Mouse (Mus musculus): ENCODE measurements around the gene Vil1. TPM values are rescaled to one million over a fixed set of nuclear protein-coding genes. Genes with fewer than 3 reads are reported as not detected.
A peak's percentile ranks its signal among the peaks of the same experiment; 100 is the strongest.

The Vil1 gene
- polyA plus RNA-seq, 1 experiment from 2014 or later = 0.88 TPM

GRCm38 (mm10) chr1:74384525-74384924, 24.7 kb upstream of the Vil1 start:
- 72% methylated on average over 8 of the region's 8 CpGs for WGBS
- H3K36me3 ChIP-seq (ENCODE audit: control insufficient read depth, insufficient read depth, low read length) = no peaks in the 10 kb centered on the region
- peaks cover 30% of the 10 kb centered on the region for H3K4me1 ChIP-seq (replicated peaks; ENCODE audit: control insufficient read depth, insufficient read depth, low read length)
- ATAC-seq (replicated peaks; ENCODE audit: low FRiP score) (no peak), DNase-seq (ENCODE audit: low spot score) (no peak)
- H3K4me3 ChIP-seq (ENCODE audit: low read depth, low read length) = no peak overlapping the region
- H3K27ac ChIP-seq (ENCODE audit: low read depth, low read length) = no peak overlapping the region
- no peaks in the 10 kb centered on the region for H3K9me3 ChIP-seq (ENCODE audit: control insufficient read depth, low read length)
- no peak overlapping the region for H3K9ac ChIP-seq (ENCODE audit: low read depth, low read length)
- no peak overlapping the region for H3K4me2 ChIP-seq
- H3K27me3 ChIP-seq (replicated peaks; ENCODE audit: control insufficient read depth, insufficient read depth, low read length) = no peaks in the 10 kb centered on the region

DNA sequence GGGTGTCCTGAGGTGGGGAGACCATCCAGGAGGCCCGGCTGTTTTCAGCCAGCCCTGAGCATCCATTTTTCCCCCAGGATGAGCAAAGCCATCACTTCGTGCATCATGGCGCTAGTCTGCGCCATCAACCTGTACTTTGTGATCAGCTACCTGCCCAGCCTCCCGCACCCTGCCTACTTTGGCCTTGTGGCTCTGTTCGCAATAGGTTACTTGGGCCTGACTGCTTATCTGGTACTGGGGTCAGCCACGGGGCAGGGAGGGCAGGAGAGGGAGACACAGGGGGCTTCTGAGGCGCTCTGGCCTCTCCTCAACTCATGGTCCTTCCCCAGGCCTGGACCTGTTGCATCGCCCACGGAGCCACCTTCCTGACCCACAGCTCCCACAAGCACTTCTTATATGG, 24.1 kb upstream of the Vil1 start:
- H3K9ac ChIP-seq (ENCODE audit: low read depth, low read length) = no peak overlapping the region
- 85% methylated on average over 10 of the region's 10 CpGs for WGBS
- H3K4me1 ChIP-seq (replicated peaks; ENCODE audit: control insufficient read depth, insufficient read depth, low read length) = peaks cover 30% of the 10 kb centered on the region
- no peak overlapping the region for H3K4me3 ChIP-seq (ENCODE audit: low read depth, low read length)
- H3K9me3 ChIP-seq (ENCODE audit: control insufficient read depth, low read length) = no peaks in the 10 kb centered on the region
- H3K4me2 ChIP-seq = no peak overlapping the region
- no peaks in the 10 kb centered on the region for H3K27me3 ChIP-seq (replicated peaks; ENCODE audit: control insufficient read depth, insufficient read depth, low read length)
- no peaks in the 10 kb centered on the region for H3K36me3 ChIP-seq (ENCODE audit: control insufficient read depth, insufficient read depth, low read length)
- no peak overlapping the region for H3K27ac ChIP-seq (ENCODE audit: low read depth, low read length)
- DNase-seq (ENCODE audit: low spot score) = no peak
- no peak for ATAC-seq (replicated peaks; ENCODE audit: low FRiP score)

GRCm38 (mm10) chr1:74385531-74385930, 23.6 kb upstream of the Vil1 start:
- ATAC-seq (replicated peaks; ENCODE audit: low FRiP score) = no peak
- 86% methylated on average over 8 of the region's 8 CpGs for whole genome bisulfite sequencing
- Histone ChIP-seq H3K27me3 (replicated peaks; ENCODE audit: control insufficient read depth, insufficient read depth, low read length) (no peaks in the 10 kb centered on the region), H3K4me3 (ENCODE audit: low read depth, low read length) (no peak overlapping the region), H3K27ac (ENCODE audit: low read depth, low read length) (no peak overlapping the region), H3K4me1 (replicated peaks; ENCODE audit: control insufficient read depth, insufficient read depth, low read length) (peaks cover 34% of the 10 kb centered on the region), H3K9me3 (ENCODE audit: control insufficient read depth, low read length) (no peaks in the 10 kb centered on the region), H3K36me3 (ENCODE audit: control insufficient read depth, insufficient read depth, low read length) (no peaks in the 10 kb centered on the region), H3K9ac (ENCODE audit: low read depth, low read length) (no peak overlapping the region), H3K4me2 (no peak overlapping the region)
- DNase-seq (ENCODE audit: low spot score) = no peak

GRCm38 (mm10) chr1:74386363-74386713, 22.8 kb upstream of the Vil1 start:
- H3K27ac ChIP-seq (ENCODE audit: low read depth, low read length) = peak overlapping the region; percentile 78
- peaks cover 39% of the 10 kb centered on the region for H3K4me1 ChIP-seq (replicated peaks; ENCODE audit: control insufficient read depth, insufficient read depth, low read length)
- no peaks in the 10 kb centered on the region for H3K9me3 ChIP-seq (ENCODE audit: control insufficient read depth, low read length)
- ATAC-seq (replicated peaks; ENCODE audit: low FRiP score) (no peak), DNase-seq (ENCODE audit: low spot score) (no peak)
- no peaks in the 10 kb centered on the region for H3K27me3 ChIP-seq (replicated peaks; ENCODE audit: control insufficient read depth, insufficient read depth, low read length)
- 57% methylated on average over 7 of the region's 10 CpGs for whole genome bisulfite sequencing
- peak overlapping the region; percentile 65 for H3K4me2 ChIP-seq
- H3K4me3 ChIP-seq (ENCODE audit: low read depth, low read length) = peak overlapping the region; percentile 59
- no peaks in the 10 kb centered on the region for H3K36me3 ChIP-seq (ENCODE audit: control insufficient read depth, insufficient read depth, low read length)
- H3K9ac ChIP-seq (ENCODE audit: low read depth, low read length) = peak overlapping the region; percentile 82

DNA sequence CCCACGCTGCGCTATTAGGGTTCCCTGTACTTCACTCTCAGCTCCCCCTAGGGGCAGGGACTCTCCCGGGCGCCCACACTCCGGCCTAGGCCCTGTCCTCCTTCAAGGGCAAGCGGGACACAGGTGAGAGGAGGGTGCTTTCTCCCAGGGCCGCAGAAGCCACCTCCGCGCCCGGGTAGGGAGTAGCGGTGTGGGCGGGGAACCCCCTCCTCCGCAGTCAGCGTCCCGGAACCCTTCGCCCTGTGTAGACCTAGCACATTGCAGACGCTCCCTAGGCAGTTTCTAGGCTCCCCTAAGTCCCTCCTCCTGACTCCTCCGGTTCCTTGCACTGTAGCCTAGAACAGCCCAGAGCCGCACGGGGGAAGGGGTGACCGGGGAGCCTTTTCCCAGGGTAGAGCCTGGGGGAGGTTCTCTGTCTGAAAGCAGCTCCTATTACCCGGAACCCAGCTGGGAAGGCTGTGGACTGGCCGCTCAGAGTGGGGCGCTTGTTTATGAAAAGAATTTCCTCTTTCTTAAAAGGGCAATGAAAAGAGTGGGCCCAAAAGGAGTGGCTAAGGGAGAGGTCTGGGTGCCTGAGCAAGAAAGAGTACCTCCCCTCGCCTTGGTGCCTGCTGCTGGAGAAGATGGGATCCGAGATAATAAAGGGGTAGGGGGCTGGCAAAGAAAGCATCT, 22.3 kb upstream of the Vil1 start:
- H3K4me3 ChIP-seq (ENCODE audit: low read depth, low read length) = peak overlapping the region; percentile 59
- ATAC-seq (replicated peaks; ENCODE audit: low FRiP score) (peak; percentile 84), DNase-seq (ENCODE audit: low spot score) (peak; percentile 98)
- H3K9me3 ChIP-seq (ENCODE audit: control insufficient read depth, low read length) = no peaks in the 10 kb centered on the region
- peak overlapping the region; percentile 65 for H3K4me2 ChIP-seq
- no peaks in the 10 kb centered on the region for H3K36me3 ChIP-seq (ENCODE audit: control insufficient read depth, insufficient read depth, low read length)
- H3K4me1 ChIP-seq (replicated peaks; ENCODE audit: control insufficient read depth, insufficient read depth, low read length) = peaks cover 36% of the 10 kb centered on the region
- H3K27me3 ChIP-seq (replicated peaks; ENCODE audit: control insufficient read depth, insufficient read depth, low read length) = no peaks in the 10 kb centered on the region
- 2% methylated on average over 26 of the region's 26 CpGs for WGBS
- peak overlapping the region; percentile 78 for H3K27ac ChIP-seq (ENCODE audit: low read depth, low read length)
- peak overlapping the region; percentile 82 for H3K9ac ChIP-seq (ENCODE audit: low read depth, low read length)

- H3K27me3 ChIP-seq (replicated peaks; ENCODE audit: control insufficient read depth, insufficient read depth, low read length) = no peaks in the 10 kb centered on the region
- H3K36me3 ChIP-seq (ENCODE audit: control insufficient read depth, insufficient read depth, low read length) = no peaks in the 10 kb centered on the region
- DNase-seq (ENCODE audit: low spot score) (no peak), ATAC-seq (replicated peaks; ENCODE audit: low FRiP score) (no peak)
- WGBS = 44% methylated on average over 15 of the region's 15 CpGs
- H3K9me3 ChIP-seq (ENCODE audit: control insufficient read depth, low read length) = no peaks in the 10 kb centered on the region
- H3K9ac ChIP-seq (ENCODE audit: low read depth, low read length) = peak overlapping the region; percentile 82
- peak overlapping the region; percentile 65 for H3K4me2 ChIP-seq
- H3K27ac ChIP-seq (ENCODE audit: low read depth, low read length) = peak overlapping the region; percentile 78
- peak overlapping the region; percentile 59 for H3K4me3 ChIP-seq (ENCODE audit: low read depth, low read length)
- peaks cover 38% of the 10 kb centered on the region for H3K4me1 ChIP-seq (replicated peaks; ENCODE audit: control insufficient read depth, insufficient read depth, low read length)
These were observed 21.7 kb upstream of the Vil1 start for GRCm38 (mm10) chr1:74387386-74387988.

DNA sequence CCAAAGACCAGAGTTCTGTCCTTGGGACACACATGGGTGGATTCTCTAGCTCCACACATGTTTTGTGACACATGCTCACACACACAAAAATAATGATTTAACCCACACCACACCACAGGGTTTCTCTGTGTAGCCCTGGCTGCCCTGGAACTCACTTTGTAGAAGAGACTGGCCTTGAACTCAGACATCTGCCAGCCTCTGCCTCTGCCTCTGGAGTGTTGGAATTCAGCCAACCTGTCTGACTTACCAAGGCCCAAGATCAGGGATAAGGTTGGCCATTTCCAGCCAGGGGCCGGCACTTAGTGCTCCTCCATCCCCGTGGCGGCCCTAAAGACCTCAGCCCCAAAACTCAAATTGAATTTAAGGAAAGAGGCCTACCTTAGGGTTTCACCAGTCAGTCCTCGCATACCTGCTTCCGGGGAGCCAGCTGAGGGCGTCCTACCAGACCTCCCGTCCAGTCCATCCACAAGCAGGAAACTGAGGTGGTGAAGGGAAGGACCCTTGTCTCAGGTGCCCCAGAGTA, 20.7 kb upstream of the Vil1 start:
- no peak overlapping the region for H3K9ac ChIP-seq (ENCODE audit: low read depth, low read length)
- 81% methylated on average over 7 of the region's 7 CpGs for WGBS

DNA sequence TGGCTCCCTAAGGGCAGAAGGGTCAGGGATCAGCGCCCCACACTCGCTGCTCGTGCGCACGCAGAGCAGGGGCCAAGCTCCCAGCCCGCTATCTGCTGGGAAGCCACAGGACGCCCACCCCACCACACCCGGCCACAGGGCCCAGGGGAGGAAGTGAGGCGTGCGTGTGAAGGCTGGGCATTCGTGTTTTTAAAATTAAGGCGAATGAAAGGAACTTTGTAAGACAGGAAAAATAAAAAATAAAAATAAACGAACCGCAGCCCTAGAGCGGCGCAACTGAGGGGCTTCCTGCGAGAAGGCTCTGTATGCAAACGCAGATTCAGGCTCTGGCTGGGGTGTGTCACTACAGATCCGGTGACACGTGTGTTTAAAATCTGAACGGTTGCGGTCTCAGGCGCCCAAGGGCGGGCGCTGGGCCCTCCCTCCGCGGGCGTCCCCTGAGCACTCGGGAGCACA, 19.3 kb upstream of the Vil1 start:
- 0 out of 2 replicates have a peak, but pooled peaks have one; percentile 21 for ATAC-seq (replicated peaks; ENCODE audit: low FRiP score)
- peak overlapping the region; percentile 100 for H3K4me2 ChIP-seq
- H3K27ac ChIP-seq (ENCODE audit: low read depth, low read length) = peak overlapping the region; percentile 99; the same call in 1 of the 2 replicates
- DNase-seq (ENCODE audit: low spot score) = peak; percentile 64
- peak overlapping the region; percentile 60 for H3K9ac ChIP-seq (ENCODE audit: low read depth, low read length)
- no peaks in the 10 kb centered on the region for H3K27me3 ChIP-seq (replicated peaks; ENCODE audit: control insufficient read depth, insufficient read depth, low read length)
- H3K4me1 ChIP-seq (replicated peaks; ENCODE audit: control insufficient read depth, insufficient read depth, low read length) = peaks cover 42% of the 10 kb centered on the region
- WGBS = 2% methylated on average over 29 of the region's 29 CpGs
- H3K36me3 ChIP-seq (ENCODE audit: control insufficient read depth, insufficient read depth, low read length) = peaks cover 10% of the 10 kb centered on the region; the same call in 1 of the 2 replicates
- peak overlapping the region; percentile 75 for H3K4me3 ChIP-seq (ENCODE audit: low read depth, low read length)
- H3K9me3 ChIP-seq (ENCODE audit: control insufficient read depth, low read length) = no peaks in the 10 kb centered on the region

More for the DNA sequence above, 20.7 kb upstream of the Vil1 start:
- no peaks in the 10 kb centered on the region for H3K9me3 ChIP-seq (ENCODE audit: control insufficient read depth, low read length)
- no peak overlapping the region for H3K4me3 ChIP-seq (ENCODE audit: low read depth, low read length)
- no peaks in the 10 kb centered on the region for H3K36me3 ChIP-seq (ENCODE audit: control insufficient read depth, insufficient read depth, low read length)
- no peak overlapping the region for H3K4me2 ChIP-seq
- ATAC-seq (replicated peaks; ENCODE audit: low FRiP score) = no peak
- H3K4me1 ChIP-seq (replicated peaks; ENCODE audit: control insufficient read depth, insufficient read depth, low read length) = peaks cover 43% of the 10 kb centered on the region
- no peak for DNase-seq (ENCODE audit: low spot score)
- no peaks in the 10 kb centered on the region for H3K27me3 ChIP-seq (replicated peaks; ENCODE audit: control insufficient read depth, insufficient read depth, low read length)
- H3K27ac ChIP-seq (ENCODE audit: low read depth, low read length) = no peak overlapping the region

All from liver, embryonic 11.5 days (tissue).